Mouse (Mus musculus): ENCODE measurements around the gene Tspan14. TPM values are rescaled to one million over a fixed set of nuclear protein-coding genes. Genes with fewer than 3 reads are reported as not detected.
A peak's percentile ranks its signal among the peaks of the same experiment; 100 is the strongest.

Gene Tspan14
- polyA plus RNA-seq, 1 experiment, result 41.2 TPM

DNA sequence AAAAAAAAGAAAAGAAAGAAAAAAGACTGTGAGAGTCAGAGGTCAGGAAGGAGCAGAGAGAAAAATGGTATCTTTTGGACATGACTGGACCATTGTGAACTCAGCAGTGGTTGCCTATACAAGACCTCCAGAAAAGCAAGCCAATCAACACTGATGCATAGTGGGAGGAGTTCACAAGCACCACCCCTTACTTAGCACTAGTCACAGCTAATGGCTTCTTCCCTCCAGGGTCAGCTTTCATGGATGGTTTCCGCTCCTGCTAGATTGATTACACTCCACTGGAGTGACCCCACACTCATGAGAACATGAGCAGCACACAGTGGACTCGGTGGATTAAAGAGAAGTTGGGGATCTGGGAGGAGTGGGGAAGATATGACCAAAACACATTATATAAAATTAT lies 66.3 kb downstream of the Tspan14 start:
- TF ChIP-seq CTCF (IDR thresholded peaks at IDR 0.05; ENCODE audit: control insufficient read depth, insufficient read depth, low read length) (no peak), POLR2A (IDR thresholded peaks at IDR 0.05; ENCODE audit: borderline replicate concordance, control insufficient read depth, low read depth, low read length) (no peak)
- WGBS, result 70% methylated on average over 2 of the region's 2 CpGs
- Histone ChIP-seq H3K27ac (ENCODE audit: control insufficient read depth, insufficient read depth, low read depth, low read length, poor library complexity) (no peak overlapping the region), H3K4me1 (ENCODE audit: control insufficient read depth, insufficient read depth, low read length) (no peaks in the 10 kb centered on the region), H3K4me3 (replicated peaks; ENCODE audit: control insufficient read depth, low read depth, low read length) (no peak overlapping the region)

DNA sequence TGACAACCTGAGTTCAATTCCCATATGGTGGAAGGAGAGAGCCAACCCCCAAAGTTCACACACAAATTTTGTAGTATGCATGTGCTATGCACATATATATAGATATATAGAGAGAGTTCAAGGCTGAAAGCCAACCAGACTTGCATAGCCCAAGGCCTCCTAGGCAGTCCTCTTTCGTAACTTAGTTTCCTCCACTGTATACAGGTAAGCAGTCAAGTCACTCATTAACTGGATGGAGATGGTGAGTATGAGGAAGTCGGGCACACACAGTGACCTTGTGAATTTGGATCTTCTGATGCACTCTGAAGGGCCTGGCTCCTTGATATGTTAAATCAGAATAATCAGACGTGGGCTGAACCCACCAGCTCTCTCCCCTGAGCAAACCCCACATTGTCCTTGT lies 68.7 kb downstream of the Tspan14 start:
- Histone ChIP-seq H3K4me3 (replicated peaks; ENCODE audit: control insufficient read depth, low read depth, low read length) (no peak overlapping the region), H3K4me1 (ENCODE audit: control insufficient read depth, insufficient read depth, low read length) (no peaks in the 10 kb centered on the region), H3K27ac (ENCODE audit: control insufficient read depth, insufficient read depth, low read depth, low read length, poor library complexity) (no peak overlapping the region)
- TF ChIP-seq CTCF (IDR thresholded peaks at IDR 0.05; ENCODE audit: control insufficient read depth, insufficient read depth, low read length), result no peak
- 55% methylated on average over 3 of the region's 3 CpGs for WGBS

- TF ChIP-seq CTCF (IDR thresholded peaks at IDR 0.05; ENCODE audit: control insufficient read depth, insufficient read depth, low read length) (no peak), POLR2A (IDR thresholded peaks at IDR 0.05; ENCODE audit: borderline replicate concordance, control insufficient read depth, low read depth, low read length) (no peak)
- WGBS, result 69% methylated on average over 8 of the region's 8 CpGs
- H3K4me3 ChIP-seq (replicated peaks; ENCODE audit: control insufficient read depth, low read depth, low read length), result no peak overlapping the region
Measured at GRCm38 (mm10) chr14:40895681-40896080, 70.9 kb downstream of the Tspan14 start.

DNA sequence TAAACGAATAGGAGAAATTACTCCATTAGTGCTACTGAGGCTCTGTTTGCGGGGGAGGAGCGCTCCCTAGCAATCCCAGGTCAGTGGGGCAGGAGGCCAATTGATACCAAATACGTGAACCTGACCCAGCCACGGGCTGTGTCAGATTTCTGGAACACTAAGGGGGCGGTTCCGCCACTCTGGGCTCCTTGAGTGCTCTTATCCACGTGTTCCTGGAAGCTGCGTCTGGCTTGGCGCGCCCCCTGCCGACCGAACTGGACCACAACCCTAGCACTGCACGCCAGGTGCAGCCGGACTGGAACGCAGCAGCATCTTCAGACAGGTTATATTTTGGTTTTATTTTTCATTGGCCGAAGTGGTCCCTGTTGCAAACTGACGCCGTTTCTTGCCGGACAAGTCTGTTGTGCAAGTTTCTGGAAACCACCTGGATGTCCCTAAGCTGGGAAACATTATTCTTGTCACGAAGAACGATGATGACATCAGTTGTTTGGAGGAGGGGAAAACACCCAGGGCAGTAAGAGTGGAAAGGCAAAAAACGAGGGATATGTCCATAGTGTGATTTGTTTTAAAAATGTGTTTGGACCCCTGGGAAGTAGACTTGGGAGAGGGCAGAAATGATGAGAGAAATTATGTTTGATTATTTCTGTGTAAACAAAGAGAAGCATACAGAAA lies 71.9 kb downstream of the Tspan14 start:
- no peak overlapping the region for H3K4me3 ChIP-seq (replicated peaks; ENCODE audit: control insufficient read depth, low read depth, low read length)
- H3K4me1 ChIP-seq (ENCODE audit: control insufficient read depth, insufficient read depth, low read length), result no peaks in the 10 kb centered on the region
- no peak overlapping the region for H3K27ac ChIP-seq (ENCODE audit: control insufficient read depth, insufficient read depth, low read depth, low read length, poor library complexity)
- TF ChIP-seq POLR2A (IDR thresholded peaks at IDR 0.05; ENCODE audit: borderline replicate concordance, control insufficient read depth, low read depth, low read length), result no peak
- TF ChIP-seq CTCF (IDR thresholded peaks at IDR 0.05; ENCODE audit: control insufficient read depth, insufficient read depth, low read length), result peak; percentile 89
- 16% methylated on average over 23 of the region's 23 CpGs for WGBS

More at GRCm38 (mm10) chr14:40895681-40896080, 70.9 kb downstream of the Tspan14 start:
- H3K4me1 ChIP-seq (ENCODE audit: control insufficient read depth, insufficient read depth, low read length), result no peaks in the 10 kb centered on the region
- no peak overlapping the region for H3K27ac ChIP-seq (ENCODE audit: control insufficient read depth, insufficient read depth, low read depth, low read length, poor library complexity)

- Histone ChIP-seq H3K4me3 (replicated peaks; ENCODE audit: control insufficient read depth, low read depth, low read length) (no peak overlapping the region), H3K27ac (ENCODE audit: control insufficient read depth, insufficient read depth, low read depth, low read length, poor library complexity) (no peak overlapping the region), H3K4me1 (ENCODE audit: control insufficient read depth, insufficient read depth, low read length) (no peaks in the 10 kb centered on the region)
- TF ChIP-seq CTCF (IDR thresholded peaks at IDR 0.05; ENCODE audit: control insufficient read depth, insufficient read depth, low read length) (no peak), POLR2A (IDR thresholded peaks at IDR 0.05; ENCODE audit: borderline replicate concordance, control insufficient read depth, low read depth, low read length) (no peak)
- WGBS, result 66% methylated on average over 8 of the region's 8 CpGs
Measured at GRCm38 (mm10) chr14:40893884-40894283, 72.7 kb downstream of the Tspan14 start.

GRCm38 (mm10) chr14:40893196-40893595 lies 73.4 kb downstream of the Tspan14 start, which contains the start of gene Sh2d4b:
TSS of gene Sh2d4b (minus strand) at chr14:40893266.
- H3K4me3 ChIP-seq (replicated peaks; ENCODE audit: control insufficient read depth, low read depth, low read length), result no peak within 1 kb of the TSS
- WGBS, result 78% methylated on average over 3 of the region's 3 CpGs
- no peaks in the 10 kb centered on the region for H3K4me1 ChIP-seq (ENCODE audit: control insufficient read depth, insufficient read depth, low read length)
- TF ChIP-seq CTCF (IDR thresholded peaks at IDR 0.05; ENCODE audit: control insufficient read depth, insufficient read depth, low read length), result no peak
- TF ChIP-seq POLR2A (IDR thresholded peaks at IDR 0.05; ENCODE audit: borderline replicate concordance, control insufficient read depth, low read depth, low read length), result no peak
- no peak within 1 kb of the TSS for H3K27ac ChIP-seq (ENCODE audit: control insufficient read depth, insufficient read depth, low read depth, low read length, poor library complexity)

DNA sequence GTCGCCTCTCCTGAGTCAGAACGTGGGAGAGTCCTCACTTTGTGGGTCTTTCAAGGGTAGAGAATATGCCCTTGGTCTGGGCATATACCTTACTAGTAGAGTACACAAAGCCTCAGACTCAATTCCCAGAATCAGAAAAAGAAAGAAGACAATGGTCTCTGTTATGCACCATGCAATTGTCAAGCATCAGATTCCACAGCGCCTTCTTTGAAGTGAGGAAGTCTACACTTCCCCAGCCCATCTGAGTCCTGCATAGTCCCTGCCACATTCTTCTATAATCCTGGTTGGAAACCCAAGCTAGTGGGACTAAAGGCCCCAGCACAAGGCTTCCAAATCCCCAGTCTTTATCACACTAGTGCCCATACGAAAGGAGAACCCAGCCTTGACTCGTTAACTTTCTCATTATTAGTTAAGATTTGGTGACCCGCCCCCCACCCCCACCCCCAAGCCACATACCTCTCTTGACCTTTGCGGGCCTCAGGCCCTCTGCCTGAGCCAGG lies 74.2 kb downstream of the Tspan14 start:
- no peak for TF ChIP-seq POLR2A (IDR thresholded peaks at IDR 0.05; ENCODE audit: borderline replicate concordance, control insufficient read depth, low read depth, low read length)
- TF ChIP-seq CTCF (IDR thresholded peaks at IDR 0.05; ENCODE audit: control insufficient read depth, insufficient read depth, low read length), result no peak
- no peaks in the 10 kb centered on the region for H3K4me1 ChIP-seq (ENCODE audit: control insufficient read depth, insufficient read depth, low read length)
- no peak overlapping the region for H3K27ac ChIP-seq (ENCODE audit: control insufficient read depth, insufficient read depth, low read depth, low read length, poor library complexity)
- H3K4me3 ChIP-seq (replicated peaks; ENCODE audit: control insufficient read depth, low read depth, low read length), result no peak overlapping the region
- 87% methylated on average over 7 of the region's 7 CpGs for WGBS

GRCm38 (mm10) chr14:40891506-40891905 lies 75.1 kb downstream of the Tspan14 start:
- no peak overlapping the region for H3K4me3 ChIP-seq (replicated peaks; ENCODE audit: control insufficient read depth, low read depth, low read length)
- no peaks in the 10 kb centered on the region for H3K4me1 ChIP-seq (ENCODE audit: control insufficient read depth, insufficient read depth, low read length)
- 85% methylated on average over 4 of the region's 4 CpGs for WGBS
- TF ChIP-seq CTCF (IDR thresholded peaks at IDR 0.05; ENCODE audit: control insufficient read depth, insufficient read depth, low read length) (no peak), POLR2A (IDR thresholded peaks at IDR 0.05; ENCODE audit: borderline replicate concordance, control insufficient read depth, low read depth, low read length) (no peak)
- no peak overlapping the region for H3K27ac ChIP-seq (ENCODE audit: control insufficient read depth, insufficient read depth, low read depth, low read length, poor library complexity)

Data from bone marrow, adult 2 months (tissue).